Mouse (Mus musculus) erythroid progenitor cell, adult 5-6 weeks (primary cell): ENCODE data around the gene Hacl1. TPM values are rescaled to one million over a fixed set of nuclear protein-coding genes. Genes with fewer than 3 reads are reported as not detected.

Experiments
- ATAC-seq: replicated peaks from 2 replicates; pipeline ENCODE4 v1.8.0; 2016; ENCODE audit warnings: moderate number of reproducible peaks, mild to moderate bottlenecking, moderate TSS enrichment, inconsistent platforms; ENCODE audit not compliant: poor library complexity, low FRiP score, severe bottlenecking
- total RNA-seq, 2 experiments: library from RNA; stranded (forward) in 1 of 2; stranded (reverse) in 1 of 2; fragments of 150-400 nt in 1 of 2; fragments of 186-747, 209-891 nt in 1 of 2; gene quantifications; 2 replicates each; pipeline versions ENCODE4 v1.2.3 to v1.2.4; 2015 to 2017; ENCODE audit warnings: low replicate concordance in 2 of 2

The Hacl1 gene
- total RNA-seq, 2 experiments from 2014 or later = 17.4 TPM; not detected in 1

- no peak for ATAC-seq
These were observed 4.0 kb upstream of the Hacl1 start for GRCm38 (mm10) chr14:31644931-31645547.

- ATAC-seq = no peak
These were observed 3.2 kb upstream of the Hacl1 start for GRCm38 (mm10) chr14:31644183-31644830.

GRCm38 (mm10) chr14:31641506-31642155, 545 bp upstream of the Hacl1 start:
- 0 out of 2 replicates have a peak, but pooled peaks have one; percentile 1 for ATAC-seq

- peak; percentile 50 for ATAC-seq
These were observed 668 bp downstream of the Hacl1 start, which contains the start of gene Gm49387 for GRCm38 (mm10) chr14:31640346-31640889. Gm49387 (minus strand) TSS chr14:31640878.

GRCm38 (mm10) chr14:31630677-31631076, 10.4 kb downstream of the Hacl1 start:
- no peak for ATAC-seq

- no peak for ATAC-seq
These were observed 18.3 kb downstream of the Hacl1 start for GRCm38 (mm10) chr14:31622748-31623147.

GRCm38 (mm10) chr14:31620591-31621223, 20.4 kb downstream of the Hacl1 start:
- ATAC-seq = no peak

GRCm38 (mm10) chr14:31617997-31618396, 23.1 kb downstream of the Hacl1 start:
- ATAC-seq = no peak

- ATAC-seq = no peak
These were observed 23.9 kb downstream of the Hacl1 start for GRCm38 (mm10) chr14:31617204-31617603.

GRCm38 (mm10) chr14:31613671-31614070, 27.4 kb downstream of the Hacl1 start:
- ATAC-seq = no peak

- no peak for ATAC-seq
These were observed 29.1 kb downstream of the Hacl1 start for GRCm38 (mm10) chr14:31611986-31612385.

GRCm38 (mm10) chr14:31605514-31605913, 35.6 kb downstream of the Hacl1 start:
- ATAC-seq = no peak

- ATAC-seq = no peak
These were observed 36.2 kb downstream of the Hacl1 start for GRCm38 (mm10) chr14:31604916-31605315.

- peak; percentile 84 for ATAC-seq
These were observed 38.5 kb downstream of the Hacl1 start for GRCm38 (mm10) chr14:31602616-31602979.

- ATAC-seq = no peak
These were observed 39.0 kb downstream of the Hacl1 start for GRCm38 (mm10) chr14:31601908-31602615.

GRCm38 (mm10) chr14:31597446-31597845, 43.6 kb downstream of the Hacl1 start:
- ATAC-seq = no peak

- no peak for ATAC-seq
These were observed 44.7 kb downstream of the Hacl1 start for GRCm38 (mm10) chr14:31596408-31596807.

- no peak for ATAC-seq
These were observed 46.4 kb downstream of the Hacl1 start for GRCm38 (mm10) chr14:31594693-31595092.

- no peak for ATAC-seq
These were observed 48.0 kb downstream of the Hacl1 start for GRCm38 (mm10) chr14:31593036-31593435.

- no peak for ATAC-seq
These were observed 49.8 kb downstream of the Hacl1 start, which contains the start of gene Colq for GRCm38 (mm10) chr14:31591243-31591642. Colq (minus strand) TSS chr14:31591343.
